Mouse (Mus musculus) limb, embryonic 14.5 days (tissue): ENCODE measurements around the gene Fbxl15. TPM values are rescaled to one million over a fixed set of nuclear protein-coding genes. Genes with fewer than 3 reads are reported as not detected.

Source experiments
- ATAC-seq: fragments of 200-750 bp; cut with Nextera tagmentation; 2 replicates; pipeline ENCODE4 v1.8.0; 2017; ENCODE audit warnings: low read depth, moderate number of reproducible peaks, moderate TSS enrichment; ENCODE audit not compliant: low FRiP score
- DNase-seq: peaks from one replicate; pipeline ENCODE4 v3.0.0-alpha.2; 2015; ENCODE audit warnings: low spot score
- H3K27ac ChIP-seq: fragments of 300-500 bp; sonication (generic); replicated peaks from 2 replicates; pipeline ENCODE4 v1.5.1; 2014; ENCODE audit warnings: low read depth, mild to moderate bottlenecking, low read length, moderate library complexity, mixed read lengths
- H3K27me3 ChIP-seq: fragments of 300-500 bp; sonication (generic); 2 replicates; pipeline ENCODE4 v1.6.1; 2014; ENCODE audit warnings: low read length, mixed read lengths; ENCODE audit not compliant: control insufficient read depth, insufficient read depth
- H3K36me3 ChIP-seq: fragments of 300-500 bp; sonication (generic); 2 replicates; pipeline ENCODE4 v1.6.1; 2014; ENCODE audit warnings: mild to moderate bottlenecking, low read length, moderate library complexity, mixed read lengths; ENCODE audit not compliant: control insufficient read depth, insufficient read depth
- H3K4me1 ChIP-seq: fragments of 300-500 bp; sonication (generic); 2 replicates; pipeline ENCODE4 v1.6.1; 2014; ENCODE audit warnings: antibody characterized with exemption, low read length, mixed read lengths; ENCODE audit not compliant: control insufficient read depth, insufficient read depth
- H3K4me2 ChIP-seq: fragments of 300-500 bp; sonication (generic); replicated peaks from 2 replicates; pipeline ENCODE4 v1.6.1; 2014; ENCODE audit warnings: low read depth, mild to moderate bottlenecking, low read length, moderate library complexity; ENCODE audit not compliant: severe bottlenecking
- H3K4me3 ChIP-seq: fragments of 300-500 bp; sonication (generic); replicated peaks from 2 replicates; pipeline ENCODE4 v1.5.1; 2014; ENCODE audit warnings: low read length
- H3K9ac ChIP-seq: fragments of 300-500 bp; sonication (generic); 2 replicates; pipeline ENCODE4 v1.6.1; 2014; ENCODE audit warnings: mild to moderate bottlenecking, low read depth, low read length, moderate library complexity; ENCODE audit not compliant: severe bottlenecking
- H3K9me3 ChIP-seq: fragments of 300-500 bp; sonication (generic); 2 replicates; pipeline ENCODE4 v1.6.1; 2016; ENCODE audit warnings: low read length; ENCODE audit not compliant: control insufficient read depth
- POLR2A ChIP-seq: fragments of 200-500 bp; IDR thresholded peaks from 2 replicates; pipeline ENCODE4 v1.8.0; 2012; ENCODE audit warnings: inconsistent platforms, mild to moderate bottlenecking, moderate library complexity, borderline replicate concordance; ENCODE audit not compliant: insufficient read depth, insufficient read length; ENCODE audit errors: extremely low read depth
- WGBS: fragments of 180-500 bp; shearing (Covaris S2); extraction: QIAGEN DNeasy Blood & Tissue Kit; methylation state at CpG from one replicate; pipeline ENCODE4 v1.1.7; 2014; 5-methylcytosine and 5-hydroxymethylcytosine counted together
- polyA plus RNA-seq, 2 experiments: library from polyadenylated mRNA; depleted of rRNA in 1 of 2; stranded (reverse) in 1 of 2; unstranded in 1 of 2; fragments of >200 nt; fragmentation: Nextera tagmentation in 1 of 2; extraction: Ambion mirVana in 1 of 2; gene quantifications; 2 replicates each; pipeline versions ENCODE4 v1.2.1 to v1.2.3; 2012 to 2014

The Fbxl15 gene
- polyA plus RNA-seq, 2 experiments = 10.8 to 13.5 TPM

GRCm38 (mm10) chr19:46313116-46313515 lies 14.9 kb upstream of the Fbxl15 start:
- DNase-seq = no peak
- WGBS = 79% methylated on average over 9 of the region's 9 CpGs
- ATAC-seq = no peak
- H3K4me1 ChIP-seq = peaks cover 8% of the 10 kb centered on the region
- no peak overlapping the region for H3K4me3 ChIP-seq
- H3K9ac ChIP-seq = no peak overlapping the region
- no peak overlapping the region for H3K4me2 ChIP-seq
- no peaks in the 10 kb centered on the region for H3K9me3 ChIP-seq
- H3K27me3 ChIP-seq = peaks cover 56% of the 10 kb centered on the region
- TF ChIP-seq POLR2A = no peak
- peaks cover 27% of the 10 kb centered on the region for H3K36me3 ChIP-seq
- no peak overlapping the region for H3K27ac ChIP-seq

GRCm38 (mm10) chr19:46313591-46313990 lies 14.4 kb upstream of the Fbxl15 start:
- H3K27ac ChIP-seq = no peak overlapping the region
- H3K9ac ChIP-seq = no peak overlapping the region
- DNase-seq (no peak), ATAC-seq (no peak)
- peaks cover 8% of the 10 kb centered on the region for H3K4me1 ChIP-seq
- no peaks in the 10 kb centered on the region for H3K9me3 ChIP-seq
- H3K4me3 ChIP-seq = no peak overlapping the region
- H3K27me3 ChIP-seq = peaks cover 56% of the 10 kb centered on the region
- H3K36me3 ChIP-seq = peaks cover 27% of the 10 kb centered on the region
- no peak for TF ChIP-seq POLR2A
- 60% methylated on average over 6 of the region's 6 CpGs for WGBS
- H3K4me2 ChIP-seq = no peak overlapping the region

GRCm38 (mm10) chr19:46314151-46314601 lies 13.8 kb upstream of the Fbxl15 start:
- Histone ChIP-seq H3K9me3 (no peaks in the 10 kb centered on the region), H3K9ac (no peak overlapping the region), H3K4me3 (no peak overlapping the region), H3K4me2 (no peak overlapping the region), H3K4me1 (peaks cover 7% of the 10 kb centered on the region), H3K27ac (no peak overlapping the region), H3K27me3 (peaks cover 60% of the 10 kb centered on the region), H3K36me3 (peaks cover 27% of the 10 kb centered on the region)
- no peak for DNase-seq
- TF ChIP-seq POLR2A = no peak
- WGBS = 23% methylated on average over 14 of the region's 18 CpGs
- no peak for ATAC-seq

GRCm38 (mm10) chr19:46314872-46315742 lies 12.9 kb upstream of the Fbxl15 start:
- peaks cover 21% of the 10 kb centered on the region for H3K36me3 ChIP-seq
- H3K9ac ChIP-seq = no peak overlapping the region
- ATAC-seq (no peak), DNase-seq (no peak)
- TF ChIP-seq POLR2A = no peak
- H3K9me3 ChIP-seq = no peaks in the 10 kb centered on the region
- H3K27me3 ChIP-seq = peaks cover 69% of the 10 kb centered on the region
- no peak overlapping the region for H3K4me2 ChIP-seq
- H3K27ac ChIP-seq = no peak overlapping the region
- H3K4me3 ChIP-seq = no peak overlapping the region
- 42% methylated on average over 14 of the region's 14 CpGs for WGBS
- H3K4me1 ChIP-seq = peaks cover 7% of the 10 kb centered on the region

GRCm38 (mm10) chr19:46315752-46316610 lies 12.0 kb upstream of the Fbxl15 start:
- no peak overlapping the region for H3K4me3 ChIP-seq
- no peak overlapping the region for H3K4me2 ChIP-seq
- ATAC-seq = no peak

More at GRCm38 (mm10) chr19:46315752-46316610, 12.0 kb upstream of the Fbxl15 start:
- no peaks in the 10 kb centered on the region for H3K9me3 ChIP-seq
- no peak for DNase-seq
- TF ChIP-seq POLR2A = no peak
- peaks cover 12% of the 10 kb centered on the region for H3K36me3 ChIP-seq
- 46% methylated on average over 12 of the region's 12 CpGs for WGBS
- no peak overlapping the region for H3K9ac ChIP-seq
- H3K27ac ChIP-seq = no peak overlapping the region
- peaks cover 78% of the 10 kb centered on the region for H3K27me3 ChIP-seq
- H3K4me1 ChIP-seq = peaks cover 7% of the 10 kb centered on the region
